Mouse (Mus musculus) activated CD4-positive, CD25-positive, alpha-beta regulatory T cell, adult 4 months (primary cell): ENCODE data around the gene Dcaf17. TPM values are rescaled to one million over a fixed set of nuclear protein-coding genes. Genes with fewer than 3 reads are reported as not detected.

Experiments
- ATAC-seq: one replicate; pipeline ENCODE4 v1.8.0; 2017
- polyA plus RNA-seq, 2 experiments: library from polyadenylated mRNA; unstranded; fragments of 100-300 nt; shearing (Covaris generic); gene quantifications; one replicate each; pipeline ENCODE4 v1.2.1; 2017

The Dcaf17 gene
- polyA plus RNA-seq, 2 experiments from 2014 or later: 22.1 to 22.4 TPM

DNA sequence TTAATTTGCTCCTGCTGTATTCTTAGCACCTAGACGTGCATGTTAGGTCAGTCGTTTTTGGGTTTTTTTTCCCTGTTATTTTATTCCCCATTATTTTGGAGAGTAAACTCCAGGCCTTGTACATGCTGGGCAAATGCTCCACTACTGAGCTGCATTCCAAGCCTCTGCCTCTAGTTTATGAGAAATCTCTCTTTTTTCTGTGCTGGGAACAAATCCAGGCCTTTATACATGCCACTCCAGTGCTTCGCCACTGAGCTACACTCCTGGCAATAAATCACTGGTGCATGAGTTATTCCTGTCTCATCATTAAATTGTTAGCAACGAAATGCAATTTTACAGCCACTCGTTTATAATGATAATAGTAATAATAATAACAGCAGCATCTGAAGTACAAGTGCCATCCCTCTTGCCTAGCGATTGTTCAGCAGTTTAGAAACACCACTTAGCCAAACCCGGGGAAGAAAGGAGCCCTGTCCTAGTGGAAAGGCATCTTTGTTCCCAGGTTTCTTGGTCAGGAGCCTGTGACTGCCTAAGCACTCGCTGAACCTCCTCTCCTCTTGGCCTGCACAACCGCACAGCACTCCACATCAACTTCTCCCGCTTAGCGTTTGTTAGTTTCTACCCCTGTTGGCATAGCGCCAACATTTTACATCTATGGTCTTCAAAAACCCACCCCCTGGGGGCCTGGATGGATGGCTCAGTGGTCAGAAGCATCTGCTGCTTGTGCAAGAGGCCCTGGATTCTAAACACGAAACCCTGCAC lies 67.3 kb downstream of the Dcaf17 start:
- no peak for ATAC-seq

DNA sequence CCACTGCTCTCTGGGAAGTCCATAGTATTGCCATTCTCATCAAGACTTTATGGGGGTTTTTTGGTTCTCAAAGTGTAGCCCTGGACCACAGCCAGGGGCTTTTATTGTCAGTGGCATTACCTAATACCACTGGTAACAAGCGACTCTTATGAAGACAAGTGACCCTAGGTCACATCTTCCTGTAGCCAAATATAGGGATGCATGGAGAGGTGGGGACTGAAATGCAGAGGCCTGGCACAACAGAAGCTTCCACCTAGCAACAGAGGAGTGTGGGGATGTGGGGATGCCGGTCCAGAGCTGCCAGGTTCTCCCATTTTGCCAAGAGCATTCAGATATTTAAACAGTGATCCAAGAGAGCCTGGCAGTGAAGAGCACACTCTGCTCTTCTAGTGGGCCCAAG lies 68.5 kb downstream of the Dcaf17 start:
- ATAC-seq: no peak

DNA sequence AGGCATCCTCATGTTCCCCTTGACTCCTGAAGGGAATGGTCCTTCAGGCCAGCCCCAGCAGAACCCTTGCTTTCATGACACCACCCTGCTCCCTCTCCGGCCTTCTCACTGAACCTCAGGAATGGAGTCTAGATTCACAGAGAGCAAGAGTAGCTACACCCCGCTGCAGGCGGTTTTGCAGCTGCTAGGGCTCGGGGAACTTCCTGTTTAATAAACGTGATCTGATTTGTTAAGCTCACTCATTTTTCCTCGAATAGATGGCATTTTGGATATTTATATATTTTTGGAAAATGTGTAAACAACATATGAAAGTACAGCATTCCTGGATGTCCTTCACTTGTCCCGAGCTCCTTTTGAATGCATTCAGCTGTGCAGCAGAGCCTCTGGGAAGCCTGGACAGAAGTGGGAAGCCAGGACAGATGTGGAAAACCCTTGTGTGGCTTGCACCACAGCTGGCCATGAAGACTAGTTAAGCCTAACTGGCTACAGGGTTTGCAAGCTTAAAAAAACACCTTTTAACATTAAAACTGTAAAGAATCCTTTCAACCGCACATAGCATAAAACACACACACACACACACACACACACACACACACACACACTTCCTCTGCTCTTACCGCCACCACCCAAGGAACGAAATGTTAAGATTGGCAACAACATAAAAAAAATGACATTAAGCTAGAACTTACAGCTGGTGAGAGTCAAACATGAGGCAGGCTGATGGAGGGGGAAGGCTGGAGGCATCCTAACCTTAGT lies 72.8 kb downstream of the Dcaf17 start:
- no peak for ATAC-seq

DNA sequence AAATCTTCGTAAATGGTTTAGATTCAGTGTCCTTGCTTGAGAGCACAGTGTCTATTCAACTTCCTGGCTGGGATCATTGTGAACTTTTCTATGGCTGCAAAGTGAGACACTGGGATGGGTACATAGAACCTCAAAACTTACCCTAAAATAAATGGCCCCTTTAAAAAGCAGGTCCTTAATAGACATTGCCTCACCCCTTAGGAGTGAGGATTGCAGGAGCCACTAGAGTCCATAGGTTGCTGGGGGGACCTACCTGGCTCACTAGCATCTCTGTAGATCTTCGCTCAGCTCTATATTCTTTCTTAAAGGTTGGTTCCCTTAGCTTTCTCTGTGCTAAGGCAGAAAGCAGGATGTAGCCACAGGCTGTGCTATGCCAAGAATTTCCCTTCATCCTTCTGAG lies 75.2 kb downstream of the Dcaf17 start:
- ATAC-seq: no peak

DNA sequence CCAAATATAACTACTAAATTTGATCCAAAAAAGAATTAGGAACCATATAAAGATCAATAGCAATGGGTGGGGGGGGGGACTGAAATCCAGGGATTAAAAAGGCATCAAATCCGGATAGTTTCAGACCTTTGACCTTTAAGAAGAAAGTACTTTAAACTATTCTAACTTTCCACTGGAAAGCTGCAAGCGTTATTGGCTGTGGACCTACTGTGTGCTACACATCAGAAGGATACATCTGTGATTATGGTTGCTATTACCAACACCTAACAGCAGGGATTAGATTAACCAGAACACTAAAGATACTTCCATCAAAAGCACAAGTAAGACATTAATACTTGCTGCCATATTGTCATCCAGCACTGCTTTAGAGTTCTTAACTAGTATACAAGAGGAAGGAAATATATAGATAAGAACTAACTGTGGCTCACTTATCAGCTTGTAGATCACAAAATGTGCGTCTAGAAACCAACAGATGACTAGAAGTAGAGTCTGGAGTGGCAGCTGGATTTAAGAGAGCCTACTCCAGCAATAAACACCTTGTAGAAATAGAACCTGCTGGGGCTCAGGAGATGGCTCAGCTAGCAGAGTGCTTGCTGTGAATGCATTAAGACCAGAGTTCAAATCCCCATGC lies 76.9 kb downstream of the Dcaf17 start:
- no peak for ATAC-seq

DNA sequence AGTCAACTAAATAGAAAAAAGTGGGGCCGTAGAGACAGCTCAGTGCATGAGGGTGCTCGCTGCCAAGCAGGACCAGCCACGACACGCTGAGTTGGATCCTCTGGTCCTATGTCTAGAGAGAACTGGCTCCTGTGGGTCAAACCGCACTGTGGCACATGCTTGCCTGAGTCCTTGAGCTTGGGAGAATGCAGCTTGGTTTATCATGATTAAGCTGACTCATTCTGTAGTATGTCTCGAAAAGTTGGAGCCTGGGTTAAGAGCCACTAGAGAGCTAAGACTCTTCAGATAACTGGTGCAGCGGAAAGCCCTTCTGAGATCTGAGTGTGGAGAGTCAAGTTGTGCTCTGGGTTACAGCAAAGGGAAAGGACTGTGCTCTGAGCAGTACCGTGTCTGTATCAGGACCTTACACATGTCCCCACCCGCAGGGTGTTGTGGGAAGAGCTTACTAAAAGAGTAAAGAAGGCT lies 78.9 kb downstream of the Dcaf17 start:
- no peak for ATAC-seq

DNA sequence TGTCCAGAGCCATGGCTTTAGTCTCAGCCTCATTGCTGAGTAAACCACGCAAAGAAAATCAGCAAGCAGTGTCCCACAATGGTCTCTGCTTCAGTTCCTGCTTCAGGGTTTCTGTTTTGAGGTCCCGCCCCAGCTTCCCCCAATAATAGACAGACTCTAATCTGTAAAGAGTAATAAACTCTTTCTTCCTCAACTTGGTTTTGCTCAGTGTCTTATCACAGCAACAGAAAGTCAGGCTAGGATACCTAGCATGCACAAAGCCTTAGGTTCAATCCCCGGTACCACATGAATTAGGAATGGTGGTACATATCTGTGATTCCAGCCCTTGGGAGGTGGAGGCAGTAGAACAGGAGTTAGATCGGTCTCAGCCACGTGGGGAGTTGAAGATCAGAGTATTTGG lies 79.7 kb downstream of the Dcaf17 start:
- no peak for ATAC-seq

DNA sequence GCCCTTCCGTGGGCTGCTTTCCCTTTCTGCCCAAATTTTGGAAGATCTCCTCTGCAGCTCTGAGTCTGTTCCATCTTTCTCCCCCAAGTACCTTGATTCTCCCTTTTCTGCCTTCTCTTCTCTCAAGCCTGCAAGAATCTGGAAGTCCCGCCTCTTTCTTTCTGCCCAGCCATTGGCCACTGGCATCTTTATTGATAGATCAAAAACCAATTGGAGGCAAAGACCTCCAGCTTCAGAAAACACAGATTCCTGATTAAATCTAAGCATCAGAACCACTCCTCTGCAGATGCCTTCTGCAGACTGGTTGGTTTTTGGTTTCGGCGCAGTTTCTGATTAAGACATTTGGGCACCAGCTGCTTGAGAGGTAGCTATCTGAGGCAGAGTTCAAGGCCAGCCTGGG lies 85.5 kb downstream of the Dcaf17 start:
- ATAC-seq: no peak

DNA sequence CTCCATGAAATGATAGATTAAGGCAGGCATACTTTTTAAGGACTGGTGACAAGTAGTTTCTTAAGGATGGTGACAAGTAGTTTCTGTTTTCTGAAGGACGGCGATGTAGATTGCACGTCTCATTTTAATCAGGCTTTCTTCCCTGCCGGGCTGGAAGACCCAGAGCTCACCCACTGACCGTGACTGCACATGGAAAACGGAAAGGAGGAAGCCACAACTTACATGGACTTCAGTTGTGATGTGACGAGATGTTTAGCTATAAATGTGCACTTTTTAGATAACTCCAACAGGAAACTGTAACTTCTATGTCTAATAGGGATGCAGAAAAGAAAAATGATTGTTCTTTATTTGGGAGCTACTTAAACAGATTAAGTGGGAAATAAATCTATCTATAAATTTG lies 87.3 kb downstream of the Dcaf17 start:
- ATAC-seq: no peak

DNA sequence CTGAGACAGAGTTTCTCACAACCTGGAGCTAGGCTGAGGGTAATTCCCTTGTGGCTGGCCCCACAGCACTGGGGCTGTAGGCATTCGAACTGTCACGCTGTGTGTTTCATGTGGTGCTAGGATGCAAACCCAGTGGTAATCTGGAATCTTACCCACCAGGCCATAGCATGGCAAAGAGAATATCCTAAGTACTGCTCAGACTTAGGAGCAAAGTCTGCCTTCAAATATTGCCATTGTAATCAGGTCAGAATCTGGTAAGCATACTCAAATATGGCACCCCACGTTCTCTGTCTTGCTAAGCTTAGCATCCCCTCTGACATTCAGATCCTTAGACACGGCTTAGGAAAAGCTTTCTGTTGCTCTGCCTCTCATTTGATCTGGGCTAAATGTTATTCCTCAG lies 90.7 kb downstream of the Dcaf17 start:
- ATAC-seq: no peak

DNA sequence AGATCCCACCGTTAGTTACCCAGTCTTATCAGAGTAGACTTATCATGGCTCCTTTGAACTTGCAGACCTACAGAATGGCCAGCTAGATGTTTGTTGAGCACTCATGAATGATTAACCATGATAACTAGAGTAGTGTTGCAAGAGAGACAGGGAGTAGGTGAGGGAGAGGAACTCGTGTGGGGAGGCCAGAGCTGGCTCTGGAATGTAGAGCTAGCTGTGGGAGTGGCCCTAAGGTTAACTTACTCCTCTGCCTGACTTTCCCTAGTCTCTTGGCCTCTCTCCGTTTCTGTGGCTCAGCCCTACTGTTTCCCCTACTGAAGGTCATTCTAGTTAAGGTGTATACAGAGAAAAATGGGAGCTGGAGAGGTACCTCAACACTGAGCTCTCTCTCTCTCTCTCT lies 91.1 kb downstream of the Dcaf17 start:
- ATAC-seq: no peak

DNA sequence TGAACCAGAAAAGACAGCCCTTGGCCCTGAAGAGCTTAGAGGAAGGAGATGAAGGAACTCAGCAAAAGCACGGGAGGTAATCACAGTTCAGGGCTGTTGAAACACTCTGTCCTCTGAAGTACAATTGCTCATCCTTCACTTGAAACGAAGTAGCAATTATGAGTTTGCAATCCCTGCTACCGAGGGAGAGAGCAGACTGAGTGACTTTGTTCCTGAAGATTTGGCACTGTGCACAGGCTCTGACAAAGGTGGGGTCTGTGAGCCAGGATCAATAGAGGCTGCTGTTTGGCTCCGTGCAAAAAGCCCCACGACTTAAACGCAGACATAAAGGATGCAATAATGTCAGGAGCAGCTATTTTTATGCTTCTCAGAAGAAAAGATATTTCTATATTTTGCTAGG lies 92.7 kb downstream of the Dcaf17 start:
- ATAC-seq: no peak

Other genes starting within 250 kb of the Dcaf17 start
- gene Tlk1, start 229.6 kb upstream of the Dcaf17 start, polyA plus RNA-seq: 10 to 100 TPM; 32.6 to 42.9 TPM
- 10 to 100 TPM; 11.7 to 15.1 TPM for gene Mettl8, start 255 bp downstream of the Dcaf17 start, polyA plus RNA-seq
- under 1 TPM; 0.12 to 0.22 TPM for gene Cybrd1, start 62.6 kb downstream of the Dcaf17 start, polyA plus RNA-seq
- 10 to 100 TPM; 85.6 to 89.5 TPM for gene Dync1i2, start 156.4 kb downstream of the Dcaf17 start, polyA plus RNA-seq